Mouse (Mus musculus): Measurements from ENCODE around the gene Pik3r5.

DNA sequence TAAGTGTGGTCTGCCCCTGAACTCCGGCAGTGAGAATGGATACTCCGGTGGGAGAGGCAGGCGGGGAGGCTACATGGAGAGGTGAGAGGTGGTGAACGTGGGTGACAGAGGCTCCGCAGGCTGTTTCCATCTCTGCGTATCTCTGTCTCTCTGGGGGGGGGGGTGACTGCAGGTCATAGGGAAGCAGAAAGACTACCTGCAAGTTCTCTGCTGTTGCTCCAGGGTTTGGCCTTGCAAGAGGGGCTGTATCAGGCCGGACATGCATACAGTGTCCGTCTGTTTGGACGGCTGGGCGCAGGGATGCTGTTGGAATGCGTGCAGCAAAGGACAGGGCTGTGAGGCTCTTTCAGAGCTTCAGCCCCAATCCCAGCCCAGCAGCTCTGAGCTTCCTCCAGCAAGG lies 73.0 kb downstream of the Pik3r5 start:
- TF ChIP-seq EP300 (IDR thresholded peaks at IDR 0.05; ENCODE audit: low read depth) = no peak
- TF ChIP-seq CTCF (IDR thresholded peaks at IDR 0.05; ENCODE audit: low read depth) = no peak

Measured in liver, postnatal 0 days (tissue).